Mouse (Mus musculus) liver, adult (tissue): ENCODE results near the gene Tpst2.

Experiments used
- GATA4 ChIP-seq: IDR thresholded peaks from 2 replicates; pipeline ENCODE4 v1.6.1; 2014; ENCODE audit warnings: mild to moderate bottlenecking, low read length; ENCODE audit not compliant: insufficient replicate concordance

Gene Tpst2

DNA sequence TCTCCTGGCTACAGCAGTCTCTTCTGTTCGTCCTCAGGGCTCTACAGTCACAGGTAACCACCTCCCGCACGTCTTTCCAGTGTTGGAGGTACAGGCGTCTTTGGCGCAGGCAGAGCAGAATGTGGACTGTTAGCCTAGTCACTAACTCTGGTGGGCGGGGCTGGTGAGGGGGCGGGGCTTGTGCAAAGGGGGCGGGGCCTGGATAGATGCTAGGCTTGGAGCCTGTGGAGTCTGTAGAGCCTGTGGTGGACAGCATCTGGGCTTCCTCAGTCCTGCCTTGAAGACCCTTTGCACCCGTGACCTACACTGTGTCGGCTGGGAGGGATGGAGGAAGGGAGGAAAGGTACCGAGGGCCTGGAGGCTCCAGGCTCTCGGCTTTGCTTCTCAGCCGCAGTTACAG is 79.4 kb downstream of the Tpst2 start, which contains the start of gene Gm6583:
Gm6583 (minus strand) TSS at position 124 of the 400 bp plus-strand sequence.
- TF ChIP-seq GATA4 = no peak

GRCm38 (mm10) chr5:112356322-112356721 is 79.8 kb downstream of the Tpst2 start:
- no peak for TF ChIP-seq GATA4

DNA sequence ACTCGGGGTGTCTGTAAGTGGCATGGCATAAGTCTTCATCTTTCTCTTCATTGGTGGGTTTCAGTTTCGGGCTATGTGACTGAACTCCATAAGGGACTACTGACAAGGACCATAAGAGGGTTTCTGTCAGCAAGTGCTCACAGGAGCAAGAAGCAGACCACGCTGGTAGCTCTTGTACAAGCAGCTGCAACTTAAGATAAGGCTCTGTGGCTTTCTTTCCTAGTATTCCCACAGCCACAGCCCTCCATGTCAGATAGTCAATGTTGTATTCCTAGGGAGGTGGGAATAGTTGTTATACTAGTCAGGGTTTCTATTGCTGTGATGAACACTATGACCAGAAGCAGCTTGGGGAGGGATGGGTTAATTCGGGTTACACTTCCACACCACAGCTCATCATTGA is 83.0 kb downstream of the Tpst2 start:
- no peak for TF ChIP-seq GATA4

DNA sequence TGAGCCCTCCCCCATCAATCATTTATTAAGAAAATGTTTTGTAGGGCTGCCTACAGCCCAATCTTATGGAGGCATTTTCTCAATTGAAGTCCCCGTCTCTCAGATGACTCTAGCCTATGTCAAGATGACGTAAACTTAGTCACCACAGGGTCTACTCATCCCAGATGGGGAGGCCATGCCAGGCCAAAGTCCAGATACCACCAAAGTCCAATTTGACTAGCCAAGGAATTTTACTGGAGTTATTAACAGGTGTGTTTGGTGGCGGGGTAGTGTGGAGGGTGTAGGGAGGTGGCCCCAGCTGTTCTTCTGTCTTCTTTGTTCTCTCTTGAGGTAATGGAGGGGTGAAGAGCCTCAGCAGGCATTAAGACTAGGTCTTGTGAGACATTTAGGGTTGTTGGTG is 83.6 kb downstream of the Tpst2 start:
- no peak for TF ChIP-seq GATA4

DNA sequence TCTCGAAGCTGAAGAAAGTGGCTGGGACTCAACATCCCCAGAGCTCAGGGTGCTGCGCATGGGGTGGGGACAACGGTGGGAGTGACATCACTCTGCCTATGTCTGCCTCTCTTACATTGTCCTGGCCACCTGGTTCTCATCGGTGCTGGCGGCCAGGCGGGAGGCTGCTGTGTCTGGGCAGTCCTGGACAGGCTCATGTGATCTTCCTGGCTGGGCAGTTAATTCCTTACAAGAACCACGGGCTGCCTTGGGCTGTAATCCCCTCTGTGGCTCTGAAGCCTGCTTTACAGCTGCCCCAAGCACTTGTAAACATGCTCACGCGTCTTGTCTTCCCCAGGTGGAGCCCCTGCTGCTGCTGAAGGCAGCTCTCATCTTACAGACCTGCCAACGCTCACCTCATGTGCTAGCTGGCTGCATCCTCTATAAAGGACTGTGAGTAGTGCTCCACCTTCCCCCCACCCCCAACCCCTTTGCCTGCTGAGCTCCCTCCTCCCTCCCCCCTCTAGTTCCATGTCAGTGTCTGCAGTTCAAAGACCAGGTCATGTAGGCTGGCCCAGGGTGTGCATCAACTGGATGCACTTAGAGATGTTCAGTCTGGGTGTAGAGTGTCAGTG is 87.8 kb downstream of the Tpst2 start:
- TF ChIP-seq GATA4 = no peak
